Mouse (Mus musculus) ES-CJ7 (cell line): ENCODE measurements at regions not wholly inside any gene's neighbourhood (a gene's known extent, or its start where the extent isn't known, plus 50 kb on each side); places are given as distances from the start of the nearest gene placed in this dataset.

Experiments
- DNase-seq: peaks from one replicate; pipeline ENCODE4 v3.0.0; 2011; ENCODE audit warnings: low read depth, low spot score

- no peak for DNase-seq
Observed at GRCm38 (mm10) chr13:58495390-58496073, 92.4 kb upstream of the Hnrnpk start.

DNA sequence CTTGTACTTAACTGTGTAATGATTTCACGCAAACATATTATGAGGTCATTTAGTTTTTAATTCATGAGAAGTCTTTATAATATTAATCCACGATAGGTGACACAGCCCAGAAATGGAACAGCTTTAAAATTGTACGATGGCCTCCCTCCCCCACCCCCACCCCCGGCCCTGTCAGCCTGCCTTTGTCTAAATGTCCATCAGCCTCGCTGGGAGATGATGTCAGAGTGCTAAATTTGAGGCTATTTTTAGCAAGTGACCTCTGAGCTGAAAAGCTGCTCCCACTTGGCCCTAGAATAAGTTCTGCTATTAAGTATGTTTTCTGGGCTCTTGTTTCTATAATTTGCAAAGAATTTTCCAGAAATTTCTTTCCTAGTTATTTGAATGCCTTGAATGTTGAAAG, 91.6 kb upstream of the Hnrnpk start:
- no peak for DNase-seq

- no peak for DNase-seq
Observed at GRCm38 (mm10) chr13:58490829-58491228, 87.7 kb upstream of the Hnrnpk start.

DNA sequence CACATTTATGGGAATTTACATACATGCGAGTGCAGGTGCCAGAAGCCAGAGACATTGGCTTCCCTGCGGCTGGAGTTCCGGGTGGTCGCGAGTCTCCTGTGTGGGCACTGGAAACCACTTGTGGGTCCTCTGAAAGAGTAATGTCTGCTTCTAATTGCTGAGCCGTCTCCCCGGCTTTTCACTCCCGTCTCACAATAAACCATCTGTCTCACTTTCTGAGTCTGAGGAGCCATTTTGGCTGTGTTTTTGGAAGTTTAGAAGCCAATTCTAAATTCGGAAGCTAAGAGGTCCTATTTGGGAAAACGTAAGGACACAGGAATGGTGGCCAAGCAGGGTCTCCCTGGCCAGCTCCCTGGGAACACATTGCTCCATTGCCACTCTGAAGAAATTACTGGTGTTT, 81.9 kb upstream of the Hnrnpk start:
- DNase-seq, result no peak

DNA sequence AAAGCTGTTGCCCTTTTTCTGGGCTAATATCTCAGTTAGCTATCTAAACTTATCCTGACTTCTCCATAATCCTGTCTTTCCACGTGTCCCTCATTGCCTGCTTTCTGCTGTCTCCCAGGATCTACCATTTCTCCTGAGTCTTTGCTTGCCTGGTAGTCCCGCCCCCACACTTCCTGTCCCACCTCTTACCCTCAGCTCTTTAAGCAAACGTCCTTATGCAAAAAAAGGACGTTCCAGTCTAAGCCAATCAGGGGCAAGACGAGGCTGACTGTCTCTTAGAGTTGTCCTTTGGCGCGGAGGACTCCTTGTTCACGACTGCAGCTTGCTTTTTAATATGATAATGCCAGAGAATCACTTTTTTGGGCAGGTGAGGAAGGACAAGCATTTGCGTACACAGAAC, 79.6 kb upstream of the Hnrnpk start:
- DNase-seq, result peak; percentile 84

DNA sequence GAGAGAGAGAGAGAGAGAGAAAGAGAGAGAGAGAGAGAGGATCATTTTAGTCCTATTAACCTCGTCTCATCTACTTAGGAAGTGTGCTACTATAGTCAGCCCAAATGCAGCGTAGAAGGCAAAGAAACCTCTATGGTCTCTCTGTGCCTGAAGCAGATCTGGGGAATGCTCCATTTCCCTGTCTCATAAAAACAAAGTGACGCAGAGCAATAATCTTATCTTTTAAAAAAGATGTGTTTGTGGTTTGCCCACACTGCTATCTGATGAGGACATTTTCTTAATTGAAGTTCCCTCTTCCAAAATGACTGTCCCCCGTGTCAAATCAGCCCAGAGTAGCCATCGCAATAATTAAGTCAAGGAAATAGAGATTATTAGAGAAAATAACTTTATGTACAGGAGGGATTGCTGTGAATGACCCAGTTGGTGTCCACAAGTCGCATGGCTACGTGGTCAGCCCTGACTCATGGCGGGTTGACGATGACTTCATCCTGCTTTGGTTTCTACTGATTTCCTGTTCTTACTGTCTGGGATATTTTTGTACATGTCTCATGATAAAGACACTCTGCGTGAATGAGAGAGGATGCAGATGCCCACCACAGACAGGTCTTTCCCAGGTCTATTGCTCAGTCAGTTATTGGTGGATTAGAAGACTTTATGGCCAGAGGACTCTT, 77.9 kb upstream of the Hnrnpk start:
- no peak for DNase-seq

GRCm38 (mm10) chr13:58480388-58480927, 77.3 kb upstream of the Hnrnpk start:
- no peak for DNase-seq

DNA sequence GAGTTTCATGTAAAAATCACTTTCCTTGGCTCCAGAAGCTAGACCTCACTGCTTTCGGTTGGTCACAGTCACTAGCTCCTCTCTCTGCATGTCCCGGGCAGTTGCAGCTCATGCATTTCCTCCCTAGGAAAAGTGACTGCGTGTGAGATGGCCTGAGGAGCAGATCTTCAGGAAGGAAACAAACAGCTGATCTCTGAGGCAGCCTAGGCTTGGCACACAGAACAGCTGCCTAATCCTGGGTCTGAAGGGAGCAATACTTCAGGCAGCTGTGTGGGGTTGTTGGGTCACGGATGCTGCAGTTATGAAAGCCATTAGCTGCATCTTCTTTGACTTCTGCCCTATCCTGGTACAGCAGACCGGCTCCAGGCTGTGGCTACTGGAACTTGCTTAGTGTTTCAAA, 75.3 kb upstream of the Hnrnpk start:
- DNase-seq, result no peak

GRCm38 (mm10) chr13:58477253-58477652, 74.1 kb upstream of the Hnrnpk start:
- DNase-seq, result no peak

DNA sequence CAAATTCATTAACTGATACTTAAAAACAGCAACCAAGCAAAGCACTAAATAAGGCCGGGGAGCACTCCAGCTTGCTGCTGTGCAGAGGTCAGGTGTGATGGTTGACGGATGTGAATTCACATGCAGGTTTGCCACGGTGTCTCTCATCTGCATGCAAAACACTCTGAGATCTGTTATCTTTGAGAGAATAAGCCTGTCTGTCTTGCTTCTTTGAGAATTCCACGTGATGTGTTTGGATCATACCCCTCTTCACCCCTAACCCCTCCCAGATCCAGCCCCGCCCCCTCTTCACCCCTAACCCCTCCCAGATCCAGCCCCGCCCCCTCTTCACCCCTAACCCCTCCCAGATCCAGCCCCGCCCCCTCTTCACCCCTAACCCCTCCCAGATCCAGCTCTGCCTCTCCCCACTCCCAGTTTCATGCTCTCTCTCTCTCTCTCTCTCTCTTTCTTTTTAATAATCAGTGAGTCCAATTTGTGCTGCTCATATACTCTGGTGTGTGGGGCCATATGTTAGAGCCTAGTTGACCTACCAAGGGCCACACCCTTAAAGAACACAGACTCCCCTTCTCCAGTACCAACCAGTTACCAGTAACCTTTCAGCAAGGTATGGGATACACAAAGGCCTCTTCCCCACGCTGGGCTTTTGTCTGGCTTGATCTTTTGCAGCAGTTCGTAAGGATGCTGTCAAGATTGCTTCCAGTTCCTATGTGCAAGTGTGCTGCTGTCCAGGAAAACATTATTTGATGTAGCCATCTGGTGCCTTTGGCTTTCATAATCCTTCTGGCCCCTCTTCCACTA, 73.1 kb upstream of the Hnrnpk start:
- DNase-seq, result peak; percentile 77

GRCm38 (mm10) chr13:58475495-58475894, 72.4 kb upstream of the Hnrnpk start:
- DNase-seq, result peak; percentile 90

- DNase-seq, result no peak
Observed at GRCm38 (mm10) chr13:58472455-58472854, 69.3 kb upstream of the Hnrnpk start.

GRCm38 (mm10) chr13:58471704-58472103, 68.6 kb upstream of the Hnrnpk start:
- DNase-seq, result peak; percentile 81

- DNase-seq, result peak; percentile 82
Observed at GRCm38 (mm10) chr13:58469731-58470130, 66.6 kb upstream of the Hnrnpk start.

DNA sequence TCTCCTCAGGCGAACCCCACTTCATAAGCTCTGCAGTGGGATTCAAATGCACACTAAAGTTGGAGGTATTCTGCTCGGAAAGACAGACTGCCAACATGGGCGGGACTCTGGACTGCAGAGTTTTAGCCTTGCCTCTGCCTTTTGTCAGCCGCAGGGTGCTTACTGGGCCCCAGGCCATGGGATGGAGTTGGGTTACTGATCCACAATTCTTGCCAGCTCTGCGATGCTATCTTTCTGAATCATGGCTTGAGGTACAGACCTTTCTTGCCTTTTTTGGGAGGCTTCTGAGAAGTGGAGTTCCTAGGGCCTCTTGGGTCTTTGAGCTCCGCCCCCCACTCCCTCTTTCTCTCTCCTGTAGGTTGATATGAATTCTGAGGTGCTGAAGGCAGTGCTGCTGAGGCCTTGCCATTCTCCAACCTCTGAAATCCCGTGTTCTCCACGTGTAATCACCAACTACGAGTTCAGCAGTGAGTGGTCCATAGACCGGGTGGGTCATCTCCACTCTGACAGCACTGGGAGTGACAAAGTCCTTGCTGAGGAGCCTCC, 64.0 kb upstream of the Hnrnpk start:
- DNase-seq, result no peak

- DNase-seq, result no peak
Observed at GRCm38 (mm10) chr13:58465206-58466104, 62.3 kb upstream of the Hnrnpk start.
